Mouse (Mus musculus): ENCODE data around the gene Prss34. TPM values are rescaled to one million over a fixed set of nuclear protein-coding genes. Genes with fewer than 3 reads are reported as not detected.

Gene Prss34
- total RNA-seq, 2 experiments from 2014 or later = 0.33 to 0.48 TPM

DNA sequence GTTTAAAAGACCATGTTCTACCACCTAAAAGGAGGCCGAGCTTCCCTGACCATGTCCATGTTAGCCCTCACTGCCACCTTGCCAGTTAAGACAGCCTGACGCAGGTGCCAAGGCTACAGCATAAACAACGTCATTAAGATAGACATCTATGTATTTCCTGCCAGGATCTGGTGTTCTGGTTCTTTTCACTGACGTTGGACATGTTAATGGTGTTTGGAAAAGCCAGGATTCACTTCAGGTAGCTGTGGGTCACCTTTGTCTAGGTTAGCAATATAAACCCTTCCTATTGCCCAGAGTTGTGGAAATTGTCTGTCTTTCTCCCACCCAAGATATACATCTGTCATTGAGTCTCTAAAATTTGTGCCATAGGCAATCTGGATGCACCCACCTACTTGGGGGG is 10.2 kb downstream of the Prss34 start, which contains the start of gene Prss28:
Gene Prss28 (plus strand): TSS at position 301 of the 400 bp plus-strand sequence.
- DNase-seq (ENCODE audit: low spot score in 2 of 2) = no peak

DNA sequence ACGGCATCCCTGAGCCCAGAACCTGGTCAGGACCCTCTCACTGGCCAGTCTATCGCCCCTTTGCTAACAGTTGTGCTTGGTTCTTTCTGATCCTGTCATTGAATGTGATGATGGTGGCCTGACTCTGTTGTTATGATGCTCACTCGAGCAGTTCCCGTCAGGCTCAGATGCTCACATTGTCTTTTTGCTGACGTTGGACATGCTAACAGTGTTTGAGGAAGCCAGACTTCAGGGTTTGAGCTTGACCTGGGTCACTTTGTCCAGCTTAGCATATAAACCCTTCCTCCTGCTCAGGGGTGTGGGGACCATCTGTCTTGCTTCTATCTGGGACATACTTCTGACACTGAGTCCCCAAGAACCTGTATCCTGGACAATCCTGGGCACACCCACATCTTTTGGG is 20.2 kb downstream of the Prss34 start, which contains the start of gene Prss29:
Gene Prss29 (plus strand): TSS at position 301 of the 400 bp plus-strand sequence.
- no peak for DNase-seq (ENCODE audit: low spot score in 2 of 2)

DNA sequence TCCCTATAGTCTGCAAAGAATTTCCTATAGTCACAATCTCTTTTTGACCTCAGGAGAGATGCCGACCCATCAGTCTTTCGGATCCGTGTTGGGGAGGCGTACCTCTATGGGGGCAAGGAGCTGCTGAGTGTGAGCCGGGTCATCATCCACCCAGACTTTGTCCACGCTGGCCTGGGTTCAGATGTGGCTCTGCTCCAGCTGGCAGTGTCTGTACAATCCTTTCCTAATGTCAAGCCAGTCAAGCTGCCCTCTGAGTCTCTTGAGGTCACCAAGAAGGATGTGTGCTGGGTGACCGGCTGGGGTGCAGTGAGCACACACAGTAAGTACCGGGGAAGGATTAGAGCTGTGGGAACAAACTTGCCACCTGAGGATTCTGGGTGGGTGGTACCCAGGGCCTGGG is 22.6 kb downstream of the Prss34 start:
- DNase-seq (ENCODE audit: low spot score in 2 of 2) = no peak

DNA sequence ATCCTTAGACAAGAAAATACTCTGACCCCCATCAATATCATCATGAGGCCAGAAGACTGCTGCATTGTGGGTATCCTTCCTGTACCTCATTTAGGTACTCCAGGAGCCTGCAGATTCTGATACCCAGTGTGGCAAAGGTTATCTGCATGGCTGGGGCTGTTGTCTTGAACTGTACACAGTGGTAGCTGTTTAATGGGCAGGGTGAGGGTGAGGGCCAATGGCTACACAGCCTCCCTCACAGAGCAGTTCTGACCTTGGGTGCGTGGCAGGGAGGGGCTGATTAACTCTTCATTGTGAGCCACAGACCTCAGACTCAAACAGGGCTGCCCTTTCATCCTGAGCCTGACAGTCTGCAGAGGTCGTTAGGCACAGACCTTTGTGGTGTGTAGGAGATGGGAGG is 24.7 kb downstream of the Prss34 start:
- no peak for DNase-seq (ENCODE audit: low spot score in 2 of 2)

DNA sequence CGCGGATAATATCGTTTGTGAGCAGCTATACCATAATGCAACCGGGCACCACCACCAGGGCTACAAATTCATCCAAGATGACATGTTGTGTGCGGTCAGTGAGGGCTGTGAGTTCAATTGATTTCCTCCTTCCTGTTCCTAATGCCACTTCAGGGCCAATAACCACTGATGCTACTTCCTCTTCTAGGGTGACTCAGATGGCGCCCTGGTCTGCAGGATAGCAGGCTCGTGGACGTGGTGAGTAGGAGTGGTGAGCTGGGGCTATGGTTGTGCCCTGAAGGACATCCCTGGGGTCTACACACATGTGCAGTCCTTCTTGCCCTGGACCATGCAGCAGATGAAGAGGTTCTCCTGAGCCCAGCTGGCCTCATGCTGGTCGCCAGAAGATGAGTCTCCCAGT is 34.1 kb downstream of the Prss34 start:
- DNase-seq (ENCODE audit: low spot score in 2 of 2) = no peak

DNA sequence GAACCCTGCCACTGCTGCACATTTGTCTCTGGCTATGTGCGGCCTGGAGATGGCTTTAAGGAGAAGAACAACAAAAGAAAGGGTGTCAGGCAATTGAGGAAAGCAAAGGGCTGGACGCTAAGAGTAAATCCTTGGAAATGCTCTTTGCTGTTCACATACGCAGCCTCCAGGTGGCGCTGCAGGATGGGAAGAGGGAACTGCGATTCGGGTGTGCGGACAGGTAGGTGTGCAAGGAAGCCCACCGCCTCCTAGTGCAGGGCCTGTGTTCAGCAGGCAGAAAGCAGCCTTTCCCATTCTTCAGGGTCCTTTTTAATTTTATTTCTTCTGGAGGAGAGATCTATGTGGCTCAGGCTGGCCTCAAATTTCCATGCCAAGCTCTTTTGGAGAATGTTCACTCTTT is 35.7 kb downstream of the Prss34 start:
- peak; percentile 66 to 72 for DNase-seq (ENCODE audit: low spot score in 2 of 2)

DNA sequence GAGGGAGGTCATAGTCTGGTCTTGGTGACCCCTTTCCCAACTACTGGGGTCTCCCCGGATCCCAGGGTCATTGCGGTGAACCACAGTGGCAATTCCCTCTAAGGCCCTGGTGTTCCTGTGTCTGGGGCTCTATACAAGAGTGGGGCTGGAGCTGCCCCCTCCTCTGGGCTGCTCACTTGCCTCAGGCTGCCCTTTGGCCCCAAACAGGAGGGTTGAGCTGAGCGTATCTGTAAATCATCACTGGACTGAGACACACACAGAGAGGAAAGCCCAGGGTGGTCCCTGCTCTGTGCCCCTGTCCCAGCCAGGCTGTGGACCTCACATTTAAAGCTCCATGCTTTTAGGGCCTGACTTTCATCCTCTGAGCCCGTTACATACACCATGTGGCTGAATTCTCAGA is 40.0 kb downstream of the Prss34 start:
- no peak for DNase-seq (ENCODE audit: low spot score in 2 of 2)

DNA sequence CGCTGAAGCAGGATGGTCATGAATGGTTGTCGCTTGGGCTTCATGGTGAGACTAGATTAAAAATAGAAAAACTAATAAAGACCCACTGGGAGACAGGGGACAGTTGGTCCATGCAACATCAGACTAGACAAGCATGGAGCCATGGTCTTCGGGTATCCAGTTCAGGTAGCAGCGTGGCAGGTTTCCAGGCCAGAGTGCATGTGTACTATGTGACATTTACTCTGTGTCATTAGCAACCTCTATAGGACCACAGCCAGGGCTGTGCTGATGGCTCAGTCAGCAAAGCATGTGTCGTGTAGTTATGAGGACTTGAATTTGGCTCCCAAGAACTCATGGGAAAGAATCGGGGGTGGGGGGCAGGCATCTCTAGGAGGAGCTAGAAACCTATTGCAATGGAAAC is 41.8 kb downstream of the Prss34 start:
- DNase-seq (ENCODE audit: low spot score in 2 of 2) = no peak

DNA sequence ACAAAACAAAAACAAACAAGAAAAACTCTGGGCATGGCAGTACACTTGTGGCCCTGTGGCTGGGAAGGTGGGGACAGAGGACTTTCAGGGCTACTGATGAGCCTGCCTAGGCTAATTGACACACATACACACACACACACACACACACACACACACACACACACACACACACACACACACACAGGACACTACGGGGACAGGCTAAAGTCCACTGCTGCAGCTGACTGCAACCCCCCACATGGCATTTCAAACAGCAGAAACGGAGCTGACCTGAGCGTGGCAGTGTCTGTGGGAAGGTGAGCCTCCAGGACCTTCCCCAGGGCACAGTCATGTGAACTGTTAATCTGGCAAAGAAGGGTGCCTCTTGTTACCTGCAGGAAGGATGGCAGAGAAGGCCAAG is 43.3 kb downstream of the Prss34 start:
- DNase-seq (ENCODE audit: low spot score in 2 of 2) = no peak

DNA sequence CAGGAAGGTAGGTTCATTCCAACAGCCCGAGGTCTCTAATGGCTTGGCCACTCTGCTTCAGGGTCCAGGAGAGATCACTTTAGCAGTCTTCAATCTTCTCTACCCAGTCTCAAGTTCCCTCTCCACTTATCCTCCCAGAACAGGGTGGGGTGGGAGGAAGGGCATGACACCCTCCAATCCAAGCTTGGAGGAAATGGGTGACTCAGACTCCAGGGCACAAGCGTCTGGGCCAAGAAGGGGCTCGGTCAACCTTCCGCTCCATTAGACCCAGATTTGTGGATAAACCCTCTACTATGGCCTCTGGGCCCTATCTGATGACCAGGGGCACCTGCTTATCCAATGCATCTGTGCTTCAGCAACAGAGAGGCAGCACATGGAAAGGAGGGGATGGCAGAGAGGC is 47.3 kb downstream of the Prss34 start, which contains the start of gene Tpsab1:
Gene Tpsab1 (minus strand): TSS at position 101 of the 400 bp plus-strand sequence.
- no peak for DNase-seq (ENCODE audit: low spot score in 2 of 2)

Other genes starting within 250 kb of the Prss34 start
- 10 to 100 TPM; 43.2 to 45.6 TPM for gene Tmem204, start 214.8 kb upstream of the Prss34 start, total RNA-seq (2021)
- 10 to 100 TPM; 18.4 to 21.9 TPM for gene Telo2, start 182.4 kb upstream of the Prss34 start, total RNA-seq (2021)
- not detected for gene Ptx4, start 177.6 kb upstream of the Prss34 start, total RNA-seq (2021)
- 10 to 100 TPM; 42.0 to 43.7 TPM for gene Clcn7, start 165.0 kb upstream of the Prss34 start, total RNA-seq (2021)
- gene Ccdc154, start 135.9 kb upstream of the Prss34 start, total RNA-seq (2021) = under 1 TPM; 0.10 to 0.13 TPM
- not detected for gene Gm38655, start 122.9 kb upstream of the Prss34 start, total RNA-seq (2021)
- 10 to 100 TPM; 18.5 to 20.0 TPM for gene BC003965, start 113.8 kb upstream of the Prss34 start, total RNA-seq (2021)
- gene Unkl, start 110.0 kb upstream of the Prss34 start, total RNA-seq (2021) = 10 to 100 TPM; 15.4 to 16.2 TPM
- 10 to 100 TPM; 42.4 to 46.5 TPM for gene Gnptg, start 58.3 kb upstream of the Prss34 start, total RNA-seq (2021)
- 10 to 100 TPM; 20.3 to 22.6 TPM for gene Tsr3, start 58.2 kb upstream of the Prss34 start, total RNA-seq (2021)
- 10 to 100 TPM; 11.7 to 16.2 TPM for gene Baiap3, start 42.0 kb upstream of the Prss34 start, total RNA-seq (2021)
- gene Ube2i, start 23.8 kb upstream of the Prss34 start, total RNA-seq (2021) = 100 to 1,000 TPM; 207 to 260 TPM
- not detected for gene Prss28, start 10.3 kb downstream of the Prss34 start, total RNA-seq (2021)
- not detected for gene Prss29, start 20.3 kb downstream of the Prss34 start, total RNA-seq (2021)
- gene Tpsab1, start 47.2 kb downstream of the Prss34 start, total RNA-seq (2021) = 1 to 10 TPM in 1 of 2 experiments, under 1 TPM in 1; 0.53 to 1.5 TPM
- gene Tpsb2, start 67.9 kb downstream of the Prss34 start, total RNA-seq (2021) = 1 to 10 TPM; 2.9 to 6.7 TPM
- under 1 TPM in 1 of 2 experiments, not detected in 1; 0.38 TPM for gene Tpsg1, start 70.9 kb downstream of the Prss34 start, total RNA-seq (2021)
- gene Cacna1h, start 135.4 kb downstream of the Prss34 start, total RNA-seq (2021) = 10 to 100 TPM; 69.5 to 83.9 TPM
- not detected for gene Tekt4, start 156.2 kb downstream of the Prss34 start, total RNA-seq (2021)
- 1 to 10 TPM; 2.1 to 2.4 TPM for gene Sstr5, start 198.9 kb downstream of the Prss34 start, total RNA-seq (2021)

All from adrenal gland, adult 18-20 months (tissue).